Mouse (Mus musculus): Measurements from ENCODE around the gene Med26. TPM values are rescaled to one million over a fixed set of nuclear protein-coding genes. Genes with fewer than 3 reads are reported as not detected.

The Med26 gene
- total RNA-seq, 1 experiment, result 15.3 TPM

GRCm38 (mm10) chr8:72459881-72460533 lies 88.1 kb downstream of the Med26 start:
- H3K9ac ChIP-seq (ENCODE audit: insufficient read depth, low read depth, low read length, poor library complexity, severe bottlenecking), result no peak overlapping the region
- no peaks in the 10 kb centered on the region for H3K9me3 ChIP-seq (ENCODE audit: control insufficient read depth, insufficient read depth, low read depth, low read length)
- DNase-seq (ENCODE audit: low read depth, low spot score), result no peak
- TF ChIP-seq CHD2 (IDR thresholded peaks at IDR 0.05; ENCODE audit: low read depth, low read length), result no peak
- no peak for TF ChIP-seq MAFK (IDR thresholded peaks at IDR 0.05; ENCODE audit: insufficient read depth, low read depth, low read length)
- TF ChIP-seq ZNF384 (IDR thresholded peaks at IDR 0.05; ENCODE audit: low read depth, low read length), result no peak
- TF ChIP-seq ZC3H11A (IDR thresholded peaks at IDR 0.05; ENCODE audit: borderline replicate concordance, low read depth, low read length), result no peak
- TF ChIP-seq HCFC1 (IDR thresholded peaks at IDR 0.05; ENCODE audit: borderline replicate concordance, insufficient read depth, low read length), result no peak
- no peak overlapping the region for H3K27ac ChIP-seq (ENCODE audit: insufficient read depth, low read depth, low read length, poor library complexity, severe bottlenecking)
- in situ Hi-C loops (cut with MboI; ENCODE audit: low sequenced_read_pairs in 2 of 2, unreplicated experiment in 2 of 2), result no loop called here
- no peak overlapping the region for H3K4me3 ChIP-seq (ENCODE audit: insufficient read depth in 1 of 2, low read depth in 1 of 2, low read length in 2 of 2, poor library complexity in 1 of 2, severe bottlenecking in 1 of 2)
- H3K4me1 ChIP-seq (ENCODE audit: control insufficient read depth in 2 of 2, insufficient read depth in 2 of 2, low read length in 2 of 2, poor library complexity in 1 of 2), result peaks cover 0 to 4% of the 10 kb centered on the region in 2 experiments; a peak in 1 of 4 replicates
- peaks cover 57% of the 10 kb centered on the region for H3K36me3 ChIP-seq (ENCODE audit: control insufficient read depth, insufficient read depth, low read length, poor library complexity, severe bottlenecking)

DNA sequence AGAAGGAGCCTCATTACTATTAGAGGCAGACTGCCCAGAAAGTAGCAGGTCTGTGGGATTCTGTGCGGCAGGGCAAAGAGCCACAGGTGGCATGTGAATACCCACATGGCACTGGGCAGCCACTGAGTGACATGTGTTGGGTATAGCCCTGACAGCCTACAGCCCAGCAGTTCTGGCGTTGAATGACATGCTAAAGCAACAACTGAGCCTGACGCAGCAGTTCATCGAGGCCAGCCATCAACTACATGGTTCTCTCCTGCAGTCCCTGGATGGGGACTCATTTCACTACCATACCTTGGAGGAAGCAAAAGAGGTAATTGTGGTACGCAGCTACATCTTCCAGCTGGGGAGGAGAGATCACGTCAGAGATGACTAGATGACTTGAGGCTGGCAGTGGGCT lies 89.6 kb downstream of the Med26 start:
- no peak overlapping the region for H3K27ac ChIP-seq (ENCODE audit: insufficient read depth, low read depth, low read length, poor library complexity, severe bottlenecking)
- no peak overlapping the region for H3K4me3 ChIP-seq (ENCODE audit: insufficient read depth in 1 of 2, low read depth in 1 of 2, low read length in 2 of 2, poor library complexity in 1 of 2, severe bottlenecking in 1 of 2)
- DNase-seq (ENCODE audit: low read depth, low spot score), result no peak
- H3K4me1 ChIP-seq (ENCODE audit: control insufficient read depth in 2 of 2, insufficient read depth in 2 of 2, low read length in 2 of 2, poor library complexity in 1 of 2), result peaks cover 0 to 4% of the 10 kb centered on the region in 2 experiments; a peak in 1 of 4 replicates
- in situ Hi-C loops (cut with MboI; ENCODE audit: low sequenced_read_pairs in 2 of 2, unreplicated experiment in 2 of 2), result no loop called here
- no peak overlapping the region for H3K9ac ChIP-seq (ENCODE audit: insufficient read depth, low read depth, low read length, poor library complexity, severe bottlenecking)
- H3K9me3 ChIP-seq (ENCODE audit: control insufficient read depth, insufficient read depth, low read depth, low read length), result no peaks in the 10 kb centered on the region
- no peak for TF ChIP-seq MAFK (IDR thresholded peaks at IDR 0.05; ENCODE audit: insufficient read depth, low read depth, low read length)
- TF ChIP-seq ZC3H11A (IDR thresholded peaks at IDR 0.05; ENCODE audit: borderline replicate concordance, low read depth, low read length), result no peak
- TF ChIP-seq CHD2 (IDR thresholded peaks at IDR 0.05; ENCODE audit: low read depth, low read length), result no peak
- H3K36me3 ChIP-seq (ENCODE audit: control insufficient read depth, insufficient read depth, low read length, poor library complexity, severe bottlenecking), result peaks cover 43% of the 10 kb centered on the region

DNA sequence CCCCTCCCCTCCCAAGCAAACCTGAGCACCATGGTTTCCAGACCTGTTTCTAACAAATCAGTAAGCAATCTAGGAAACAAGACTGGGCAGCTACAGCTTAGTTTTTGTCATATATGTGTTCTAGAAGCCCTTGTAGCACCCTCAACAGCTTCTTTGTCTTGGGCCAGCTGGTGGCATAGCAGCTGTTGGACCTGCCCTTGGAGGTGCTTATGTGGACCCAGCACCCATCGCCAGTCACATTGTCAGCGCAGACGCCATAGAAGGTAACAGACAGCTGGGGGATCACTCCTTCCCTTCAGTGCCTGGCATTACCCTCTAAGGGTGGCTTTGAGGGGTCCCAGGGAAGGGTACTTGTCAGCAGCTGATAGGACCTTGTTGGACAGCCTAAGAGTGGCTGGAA lies 90.3 kb downstream of the Med26 start:
- Histone ChIP-seq H3K4me1 (ENCODE audit: control insufficient read depth in 2 of 2, insufficient read depth in 2 of 2, low read length in 2 of 2, poor library complexity in 1 of 2) (peaks cover 0 to 4% of the 10 kb centered on the region in 2 experiments; a peak in 1 of 4 replicates), H3K9me3 (ENCODE audit: control insufficient read depth, insufficient read depth, low read depth, low read length) (no peaks in the 10 kb centered on the region), H3K36me3 (ENCODE audit: control insufficient read depth, insufficient read depth, low read length, poor library complexity, severe bottlenecking) (peaks cover 37% of the 10 kb centered on the region), H3K27ac (ENCODE audit: insufficient read depth, low read depth, low read length, poor library complexity, severe bottlenecking) (no peak overlapping the region), H3K4me3 (ENCODE audit: insufficient read depth in 1 of 2, low read depth in 1 of 2, low read length in 2 of 2, poor library complexity in 1 of 2, severe bottlenecking in 1 of 2) (no peak overlapping the region), H3K9ac (ENCODE audit: insufficient read depth, low read depth, low read length, poor library complexity, severe bottlenecking) (no peak overlapping the region)
- TF ChIP-seq ZNF384 (IDR thresholded peaks at IDR 0.05; ENCODE audit: low read depth, low read length) (no peak), ZC3H11A (IDR thresholded peaks at IDR 0.05; ENCODE audit: borderline replicate concordance, low read depth, low read length) (no peak), CHD2 (IDR thresholded peaks at IDR 0.05; ENCODE audit: low read depth, low read length) (no peak), MAFK (IDR thresholded peaks at IDR 0.05; ENCODE audit: insufficient read depth, low read depth, low read length) (no peak), HCFC1 (IDR thresholded peaks at IDR 0.05; ENCODE audit: borderline replicate concordance, insufficient read depth, low read length) (no peak)
- in situ Hi-C loops (cut with MboI; ENCODE audit: low sequenced_read_pairs in 2 of 2, unreplicated experiment in 2 of 2), result no loop called here
- no peak for DNase-seq (ENCODE audit: low read depth, low spot score)

DNA sequence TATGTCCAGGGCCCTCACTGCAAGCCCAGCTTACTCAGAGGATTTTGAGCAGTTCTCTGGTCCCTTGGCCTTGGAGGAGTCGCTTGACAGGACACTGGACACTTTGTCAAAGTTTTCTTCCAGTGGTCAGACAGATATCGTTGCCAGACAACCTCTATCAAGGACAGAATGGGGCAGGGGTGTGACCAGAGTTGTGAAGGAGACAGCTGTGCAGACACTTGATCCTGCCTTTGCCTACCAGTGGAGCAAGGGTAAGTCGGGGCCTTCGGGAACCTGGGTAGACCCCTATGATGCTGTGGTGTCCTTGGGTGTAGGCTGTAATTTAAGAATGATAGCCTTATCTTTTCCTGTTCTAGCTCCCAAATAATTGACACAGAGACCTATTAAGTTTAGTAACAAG lies 92.8 kb downstream of the Med26 start:
- TF ChIP-seq CHD2 (IDR thresholded peaks at IDR 0.05; ENCODE audit: low read depth, low read length), result no peak
- no peak for TF ChIP-seq ZNF384 (IDR thresholded peaks at IDR 0.05; ENCODE audit: low read depth, low read length)
- Histone ChIP-seq H3K4me3 (ENCODE audit: insufficient read depth in 1 of 2, low read depth in 1 of 2, low read length in 2 of 2, poor library complexity in 1 of 2, severe bottlenecking in 1 of 2) (no peak overlapping the region), H3K4me1 (ENCODE audit: control insufficient read depth in 2 of 2, insufficient read depth in 2 of 2, low read length in 2 of 2, poor library complexity in 1 of 2) (no peaks in the 10 kb centered on the region), H3K9ac (ENCODE audit: insufficient read depth, low read depth, low read length, poor library complexity, severe bottlenecking) (no peak overlapping the region), H3K9me3 (ENCODE audit: control insufficient read depth, insufficient read depth, low read depth, low read length) (no peaks in the 10 kb centered on the region), H3K27ac (ENCODE audit: insufficient read depth, low read depth, low read length, poor library complexity, severe bottlenecking) (no peak overlapping the region), H3K36me3 (ENCODE audit: control insufficient read depth, insufficient read depth, low read length, poor library complexity, severe bottlenecking) (peaks cover 19% of the 10 kb centered on the region)
- in situ Hi-C loops (cut with MboI; ENCODE audit: low sequenced_read_pairs in 2 of 2, unreplicated experiment in 2 of 2), result no loop called here
- DNase-seq (ENCODE audit: low read depth, low spot score), result no peak

DNA sequence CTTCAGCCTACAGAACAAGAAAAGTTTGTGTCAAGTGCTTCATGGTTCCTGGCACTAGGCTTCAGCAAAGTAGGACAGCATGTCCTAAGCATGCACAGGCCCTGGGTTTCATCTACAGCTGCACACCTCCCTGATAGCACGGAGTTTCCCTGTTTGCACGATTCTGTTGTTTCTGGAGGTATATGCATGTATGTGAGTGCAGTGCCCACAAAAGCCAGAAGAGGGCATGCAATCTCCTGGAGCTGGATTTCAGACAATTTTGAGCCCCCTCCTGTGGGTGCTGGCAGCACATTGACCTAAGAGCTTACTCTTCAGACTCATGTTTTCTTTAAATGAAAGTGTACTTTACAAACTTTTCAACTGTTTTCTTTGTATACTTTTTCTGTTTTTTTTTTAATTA lies 94.2 kb downstream of the Med26 start:
- no peak overlapping the region for H3K9ac ChIP-seq (ENCODE audit: insufficient read depth, low read depth, low read length, poor library complexity, severe bottlenecking)
- no peaks in the 10 kb centered on the region for H3K9me3 ChIP-seq (ENCODE audit: control insufficient read depth, insufficient read depth, low read depth, low read length)
- DNase-seq (ENCODE audit: low read depth, low spot score), result no peak
- H3K36me3 ChIP-seq (ENCODE audit: control insufficient read depth, insufficient read depth, low read length, poor library complexity, severe bottlenecking), result peaks cover 21% of the 10 kb centered on the region
- no peak overlapping the region for H3K27ac ChIP-seq (ENCODE audit: insufficient read depth, low read depth, low read length, poor library complexity, severe bottlenecking)
- no peak overlapping the region for H3K4me3 ChIP-seq (ENCODE audit: insufficient read depth in 1 of 2, low read depth in 1 of 2, low read length in 2 of 2, poor library complexity in 1 of 2, severe bottlenecking in 1 of 2)
- TF ChIP-seq MAFK (IDR thresholded peaks at IDR 0.05; ENCODE audit: insufficient read depth, low read depth, low read length), result no peak
- no peak for TF ChIP-seq HCFC1 (IDR thresholded peaks at IDR 0.05; ENCODE audit: borderline replicate concordance, insufficient read depth, low read length)
- TF ChIP-seq ZC3H11A (IDR thresholded peaks at IDR 0.05; ENCODE audit: borderline replicate concordance, low read depth, low read length), result no peak
- TF ChIP-seq ZNF384 (IDR thresholded peaks at IDR 0.05; ENCODE audit: low read depth, low read length), result no peak
- no peaks in the 10 kb centered on the region for H3K4me1 ChIP-seq (ENCODE audit: control insufficient read depth in 2 of 2, insufficient read depth in 2 of 2, low read length in 2 of 2, poor library complexity in 1 of 2)
- in situ Hi-C loops (cut with MboI; ENCODE audit: low sequenced_read_pairs in 2 of 2, unreplicated experiment in 2 of 2), result no loop called here
